Mouse (Mus musculus) hematopoietic stem cell, adult 5-6 weeks (primary cell): ENCODE measurements around the gene Il17f. TPM values are rescaled to one million over a fixed set of nuclear protein-coding genes. Genes with fewer than 3 reads are reported as not detected.
A peak's percentile ranks its signal among the peaks of the same experiment; 100 is the strongest.
"Not testable (repeated sequence)": the region's sequence is repeated elsewhere in the genome, so short reads cannot be mapped to it uniquely, and the experiment has no call there.

Experiments used
- ATAC-seq, 2 experiments: fragments of 125-278 bp in 1 of 2; replicated peaks in 1 of 2; 2 replicates each; pipeline ENCODE4 v1.8.0; 2016 to 2017; ENCODE audit warnings: inconsistent platforms in 2 of 2, mild to moderate bottlenecking in 2 of 2, moderate number of reproducible peaks in 2 of 2, low read depth in 1 of 2, moderate TSS enrichment in 1 of 2; ENCODE audit not compliant: low FRiP score in 2 of 2, poor library complexity in 2 of 2, severe bottlenecking in 2 of 2, insufficient read depth in 1 of 2, low TSS enrichment in 1 of 2
- total RNA-seq: library from RNA; stranded (forward); fragments of 172-1452, 232-1000 nt; gene quantifications from 2 replicates; pipeline ENCODE4 v1.2.3, GENCODE M21; 2017

The Il17f gene
- total RNA-seq: 0.75 TPM in 1 of 2 replicates, not detected in the other

DNA sequence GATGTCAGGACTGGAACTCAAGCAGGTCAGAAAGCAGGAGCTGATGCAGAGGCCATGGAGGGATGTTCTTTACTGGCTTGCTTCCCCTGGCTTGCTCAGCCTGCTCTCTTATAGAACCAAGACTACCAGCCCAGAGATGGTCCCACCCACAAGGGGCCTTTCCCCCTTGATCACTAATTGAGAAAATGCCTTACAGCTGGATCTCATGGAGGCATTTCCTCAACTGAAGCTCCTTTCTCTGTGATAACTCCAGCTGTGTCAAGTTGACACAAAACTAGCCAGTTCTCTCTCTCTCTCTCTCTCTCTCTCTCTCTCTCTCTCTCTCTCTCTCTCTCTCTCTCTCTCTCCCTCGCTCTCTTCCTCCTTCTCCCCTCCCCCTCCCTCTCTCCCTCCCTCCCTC is at the start of gene Il17f:
Gene Il17f (minus strand): TSS at position 101 of the 400 bp plus-strand sequence.
- ATAC-seq: not testable (repeated sequence)

DNA sequence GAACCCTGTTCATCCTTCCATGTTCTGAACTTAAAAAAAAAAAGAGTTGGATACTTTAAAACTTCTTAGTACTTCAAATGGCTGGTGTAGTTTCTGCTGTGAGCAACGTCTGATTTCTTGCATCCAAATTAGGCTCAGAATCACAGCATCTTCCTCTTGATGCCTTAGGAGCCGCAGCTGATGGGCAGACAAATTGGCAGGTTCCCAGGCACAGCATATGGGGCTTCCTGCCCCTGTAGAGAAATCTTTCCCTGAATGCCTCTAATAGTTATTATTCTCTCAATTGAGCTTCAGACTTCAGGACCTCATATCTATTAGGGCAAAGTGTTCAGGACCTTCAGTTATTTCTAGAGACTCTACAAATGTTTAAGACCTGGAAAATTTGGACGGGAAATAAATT is 49.5 kb upstream of the Il17f start:
- ATAC-seq: no peak

- no peak for ATAC-seq
These were observed 46.2 kb upstream of the Il17f start for GRCm38 (mm10) chr1:20836551-20837125.

DNA sequence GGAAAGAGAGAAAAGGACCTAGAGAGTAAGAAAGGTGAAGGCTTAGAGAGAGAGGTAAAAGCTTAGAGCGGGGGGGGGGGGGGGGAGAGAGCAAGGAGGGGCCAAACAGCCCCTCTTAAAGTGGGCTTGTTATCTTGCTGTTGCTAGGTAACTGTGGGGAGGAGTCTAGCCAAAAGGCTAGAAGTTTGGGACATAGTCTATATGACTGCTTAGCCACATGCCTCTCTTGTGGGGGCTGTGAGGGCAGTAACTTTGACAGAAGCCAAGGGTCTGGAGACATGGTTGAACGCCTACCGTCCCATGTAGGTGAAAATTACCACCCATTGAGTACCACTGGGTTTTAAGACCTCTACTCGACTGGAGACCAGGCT is 42.7 kb upstream of the Il17f start:
- no peak for ATAC-seq

GRCm38 (mm10) chr1:20832473-20833140 is 42.2 kb upstream of the Il17f start:
- ATAC-seq: no peak

DNA sequence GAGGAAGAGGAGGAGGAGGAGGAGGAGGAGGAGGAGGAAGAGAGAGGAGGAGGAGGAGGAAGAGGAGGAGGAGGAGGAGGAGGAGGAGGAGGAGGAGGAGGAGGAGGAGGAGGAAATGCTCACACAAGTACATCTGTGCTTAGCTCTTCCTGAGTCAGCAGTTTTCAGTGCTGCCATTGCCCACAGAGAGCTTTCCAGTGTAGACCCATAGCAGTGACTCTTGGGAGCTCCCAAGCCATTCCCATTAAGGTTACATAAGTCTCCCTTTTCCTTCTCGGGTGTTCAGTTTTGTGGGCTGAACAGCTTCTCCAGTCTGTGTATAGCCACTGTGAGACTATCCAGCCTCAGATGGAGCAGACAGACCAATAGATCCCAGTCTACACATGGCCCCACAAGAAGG is 40.1 kb upstream of the Il17f start:
- ATAC-seq: no peak

DNA sequence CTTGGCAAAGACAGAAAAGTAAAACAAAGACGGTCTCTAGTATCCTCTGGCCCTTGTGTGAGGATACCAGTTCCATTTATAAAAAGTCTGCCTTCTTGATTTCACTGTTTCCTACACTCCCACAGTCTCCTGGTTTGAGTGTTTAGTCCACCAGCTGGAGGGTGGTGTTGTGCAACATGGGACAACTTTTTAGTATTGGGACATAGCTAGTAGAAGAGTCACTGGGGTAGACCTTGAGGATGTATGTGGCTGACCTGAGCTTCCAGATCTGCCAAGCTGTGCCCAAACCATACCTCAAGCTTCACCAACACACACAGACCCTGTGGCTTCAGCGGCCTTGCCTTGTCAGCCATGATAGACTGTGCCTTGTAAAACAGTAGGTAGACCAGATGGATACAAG is 37.6 kb upstream of the Il17f start:
- no peak for ATAC-seq

DNA sequence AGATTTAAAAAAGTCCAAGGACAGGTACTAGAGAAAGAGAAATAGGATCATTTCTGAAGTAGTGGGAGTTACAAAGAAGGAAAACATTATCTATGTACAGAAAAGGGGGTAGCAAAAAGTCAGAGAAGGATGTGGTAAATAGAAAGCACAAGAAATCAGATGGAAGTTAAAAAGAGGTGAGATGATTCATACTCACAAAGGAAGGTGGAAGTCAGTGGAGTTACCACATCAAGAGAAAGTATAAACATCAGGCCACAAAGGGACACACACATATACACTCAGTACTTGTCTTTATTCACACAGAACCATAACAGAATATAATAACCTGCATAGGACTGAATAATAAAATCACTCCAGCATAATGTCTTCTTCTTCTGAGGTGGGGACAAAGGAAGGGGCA is 34.6 kb upstream of the Il17f start:
- no peak for ATAC-seq

DNA sequence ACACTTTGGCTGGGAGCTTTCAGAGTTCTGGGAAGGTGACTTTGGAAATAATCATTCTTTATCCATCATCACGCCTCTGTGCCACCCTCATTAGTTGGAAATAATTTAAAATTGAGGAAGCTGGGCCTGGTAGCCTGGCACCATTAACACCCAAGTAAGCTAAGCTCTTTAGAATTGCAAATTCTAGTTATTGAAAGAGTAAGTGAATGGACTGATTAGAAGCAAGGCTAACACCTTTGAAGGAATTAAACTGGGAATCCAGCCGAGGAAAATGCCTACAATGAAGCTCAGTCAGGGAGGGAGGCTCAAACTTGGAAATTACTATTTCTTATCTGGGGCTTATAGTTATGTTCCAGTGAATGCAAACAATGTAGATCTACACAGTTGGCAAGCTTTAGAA is 33.5 kb upstream of the Il17f start:
- no peak for ATAC-seq

DNA sequence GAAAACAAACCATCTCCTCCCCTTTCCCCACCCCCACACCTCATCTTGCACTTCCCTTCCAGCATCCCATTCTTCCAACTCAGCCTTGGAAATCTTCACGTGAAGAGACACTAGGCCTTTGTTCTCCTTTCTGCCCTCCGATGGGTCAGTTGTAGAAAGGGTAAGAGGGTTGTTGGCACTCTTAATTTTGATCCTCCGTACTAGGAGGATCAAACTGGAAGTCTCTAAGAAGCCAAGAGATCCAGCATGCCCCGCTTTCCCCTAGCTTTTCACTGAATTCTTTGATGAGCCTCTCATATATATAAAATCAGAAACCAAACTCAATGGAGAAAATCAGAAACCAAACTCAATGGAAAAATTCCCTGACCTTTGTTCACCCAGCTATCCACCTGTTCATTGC is 33.1 kb upstream of the Il17f start:
- ATAC-seq: no peak

- ATAC-seq: no peak
These were observed 30.5 kb upstream of the Il17f start for GRCm38 (mm10) chr1:20820959-20821358.

- ATAC-seq: peak; percentile 99
These were observed 29.6 kb upstream of the Il17f start, which contains the start of gene Mcm3 for GRCm38 (mm10) chr1:20819771-20820605. TSS of gene Mcm3 (minus strand) at chr1:20820312.

DNA sequence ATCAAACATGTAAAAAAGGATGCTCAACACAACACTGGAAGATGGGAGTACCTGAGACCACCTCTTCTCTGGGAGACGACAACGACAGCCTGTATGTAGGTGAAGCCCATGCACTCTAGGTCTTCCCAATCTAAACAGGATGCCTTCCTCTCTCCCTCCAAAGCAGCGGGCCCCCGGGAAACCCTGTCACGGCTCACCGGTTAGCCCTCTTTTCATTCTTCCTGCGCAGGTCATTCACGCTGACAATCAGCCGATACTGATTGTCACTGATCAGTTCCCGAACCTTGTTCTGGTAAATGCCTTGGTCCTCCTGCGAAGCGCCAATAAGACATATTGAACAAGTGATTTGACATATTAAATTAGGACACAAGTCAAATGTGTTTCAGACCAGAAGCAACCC is 27.2 kb upstream of the Il17f start:
- no peak for ATAC-seq

GRCm38 (mm10) chr1:20817172-20817571 is 26.8 kb upstream of the Il17f start:
- no peak for ATAC-seq

DNA sequence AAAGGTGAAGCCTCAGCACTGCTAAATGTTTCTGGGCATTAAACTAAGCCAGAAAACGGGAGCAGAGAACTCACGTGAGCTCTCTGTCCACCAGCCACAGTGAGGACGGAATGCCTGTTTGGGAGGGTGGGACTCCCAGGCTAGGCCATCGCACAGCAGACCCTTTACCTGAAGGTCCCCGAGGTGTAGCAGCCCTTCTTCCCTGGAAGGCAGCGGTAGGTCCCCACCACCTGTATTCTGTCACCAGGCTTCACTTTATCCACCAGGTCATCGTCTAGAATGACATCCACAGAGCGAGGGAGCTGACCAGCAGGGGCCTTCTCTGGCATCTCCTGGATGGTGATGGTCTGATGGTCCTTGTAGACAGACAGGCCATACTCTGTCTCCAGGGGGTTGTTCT is 24.1 kb upstream of the Il17f start:
- no peak for ATAC-seq

DNA sequence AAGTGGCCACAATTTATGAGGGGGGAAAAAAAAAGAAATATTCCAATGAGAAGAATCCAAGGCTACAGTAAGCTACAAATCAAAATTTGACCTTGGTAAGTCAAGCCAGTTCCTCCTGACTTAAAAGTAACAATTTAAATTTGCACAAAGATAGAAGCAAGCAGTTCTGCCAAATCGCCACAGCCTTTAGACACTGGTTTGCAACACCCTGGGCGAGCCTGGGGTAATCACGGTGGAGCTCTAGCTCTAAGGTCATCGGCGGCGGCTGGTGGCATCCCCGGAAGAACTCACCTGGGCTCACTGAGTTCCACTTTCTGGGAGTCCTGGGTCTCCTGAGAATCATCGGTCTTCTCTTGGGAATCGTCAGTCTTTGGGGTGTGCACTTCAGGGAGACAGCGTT is 14.1 kb upstream of the Il17f start:
- no peak for ATAC-seq

DNA sequence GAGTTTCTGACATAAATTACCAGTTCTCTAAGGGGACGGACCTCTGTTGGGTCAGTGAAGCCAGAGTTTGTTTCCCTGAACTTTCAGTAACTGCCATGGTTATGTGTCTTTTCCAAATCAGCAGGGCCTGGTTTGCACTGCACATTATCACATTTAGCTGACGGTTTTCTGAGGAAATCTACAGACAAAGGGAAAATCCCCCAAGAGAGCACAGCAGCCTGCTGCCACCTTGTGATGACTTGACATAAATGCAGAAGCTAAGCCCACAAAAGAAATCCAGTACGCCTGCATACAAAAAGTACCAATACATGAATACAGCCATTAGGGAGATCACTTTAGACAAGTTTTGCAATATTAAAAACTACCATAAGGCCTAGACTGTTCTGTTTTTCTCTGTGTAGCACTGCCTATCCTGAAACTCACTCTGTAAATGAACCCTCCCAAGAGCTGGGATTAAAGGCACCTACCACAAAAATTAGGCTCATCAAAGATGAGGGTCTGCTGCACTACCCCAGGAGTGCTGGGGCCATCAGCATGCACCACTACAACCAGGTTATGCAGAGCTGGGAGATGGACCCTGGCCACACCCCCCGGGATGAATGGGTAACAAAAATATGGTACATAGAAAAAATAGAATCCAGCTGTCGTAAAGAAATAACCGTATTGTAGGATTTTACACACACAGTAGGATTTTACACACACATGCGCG is 11.4 kb upstream of the Il17f start:
- 0 out of 4 replicates have a peak, but pooled peaks of 1 of the 2 experiments have one; percentile 20 for ATAC-seq

GRCm38 (mm10) chr1:20801275-20801674 is 10.9 kb upstream of the Il17f start:
- ATAC-seq: no peak
